Mouse (Mus musculus) adrenal gland, adult (tissue): ENCODE results near the gene Edil3.

ENCODE experiments used
- DNase-seq, 2 experiments: peaks; one replicate each; pipeline ENCODE4 v3.0.0; 2022 to 2023; ENCODE audit warnings: low spot score in 1 of 2; ENCODE audit not compliant: inconsistent age in 2 of 2

The Edil3 gene

GRCm38 (mm10) chr13:88821440-88822331, at the start of gene Edil3:
Gene Edil3 (plus strand): TSS chr13:88821472.
- peak; percentile 11 to 48 for DNase-seq

- no peak for DNase-seq
Measured at GRCm38 (mm10) chr13:88799186-88799585, 22.1 kb upstream of the Edil3 start.

- no peak for DNase-seq
Measured at GRCm38 (mm10) chr13:88801006-88801405, 20.3 kb upstream of the Edil3 start.

- no peak for DNase-seq
Measured at GRCm38 (mm10) chr13:88805838-88806237, 15.4 kb upstream of the Edil3 start.

GRCm38 (mm10) chr13:88806269-88806668, 15.0 kb upstream of the Edil3 start:
- DNase-seq: no peak

GRCm38 (mm10) chr13:88810097-88810496, 11.2 kb upstream of the Edil3 start:
- no peak for DNase-seq

GRCm38 (mm10) chr13:88820686-88821308, 475 bp upstream of the Edil3 start:
- DNase-seq: no peak

GRCm38 (mm10) chr13:88822332-88822895, 1.1 kb downstream of the Edil3 start:
- DNase-seq: no peak

- no peak for DNase-seq
Measured at GRCm38 (mm10) chr13:88822976-88823521, 1.8 kb downstream of the Edil3 start.

GRCm38 (mm10) chr13:88823522-88824419, 2.5 kb downstream of the Edil3 start:
- DNase-seq: peak in 1 of 2 experiments; percentile 29

GRCm38 (mm10) chr13:88824441-88824840, 3.2 kb downstream of the Edil3 start:
- DNase-seq: no peak

- no peak for DNase-seq
Measured at GRCm38 (mm10) chr13:88828362-88828761, 7.1 kb downstream of the Edil3 start.

GRCm38 (mm10) chr13:88833732-88834131, 12.5 kb downstream of the Edil3 start:
- DNase-seq: no peak

GRCm38 (mm10) chr13:88849739-88850138, 28.5 kb downstream of the Edil3 start:
- DNase-seq: no peak

GRCm38 (mm10) chr13:88879960-88880359, 58.7 kb downstream of the Edil3 start:
- DNase-seq: no peak

GRCm38 (mm10) chr13:88890728-88891127, 69.5 kb downstream of the Edil3 start:
- DNase-seq: no peak

- no peak for DNase-seq
Measured at GRCm38 (mm10) chr13:88900046-88900445, 78.8 kb downstream of the Edil3 start.

GRCm38 (mm10) chr13:88907405-88907804, 86.1 kb downstream of the Edil3 start:
- no peak for DNase-seq

- no peak for DNase-seq
Measured at GRCm38 (mm10) chr13:88908187-88908586, 86.9 kb downstream of the Edil3 start.

GRCm38 (mm10) chr13:88916503-88916902, 95.2 kb downstream of the Edil3 start:
- DNase-seq: no peak

GRCm38 (mm10) chr13:88929626-88930025, 108.4 kb downstream of the Edil3 start:
- no peak for DNase-seq
